Mouse (Mus musculus) heart, embryonic 16.5 days (tissue): Measurements from ENCODE around the gene Uaca. TPM values are rescaled to one million over a fixed set of nuclear protein-coding genes. Genes with fewer than 3 reads are reported as not detected.

ENCODE experiments used
- ATAC-seq: fragments of 200-750 bp; cut with Nextera tagmentation; replicated peaks from 2 replicates; pipeline ENCODE4 v1.8.0; 2017; ENCODE audit warnings: moderate number of reproducible peaks; ENCODE audit not compliant: insufficient read depth, low FRiP score; ENCODE audit errors: extremely low read depth
- H3K27ac ChIP-seq: fragments of 300-500 bp; sonication (generic); 2 replicates; pipeline ENCODE4 v1.5.1; 2014; ENCODE audit warnings: mild to moderate bottlenecking, low read length, control low read depth, moderate library complexity
- H3K27me3 ChIP-seq: fragments of 300-500 bp; sonication (generic); 2 replicates; pipeline ENCODE4 v1.6.1; 2014; ENCODE audit warnings: low read length, mixed read lengths; ENCODE audit not compliant: control insufficient read depth, insufficient read depth
- H3K36me3 ChIP-seq: fragments of 300-500 bp; sonication (generic); 2 replicates; pipeline ENCODE4 v1.6.1; 2014; ENCODE audit not compliant: control insufficient read depth, insufficient read depth
- H3K4me1 ChIP-seq: fragments of 300-500 bp; sonication (generic); 2 replicates; pipeline ENCODE4 v1.6.1; 2014; ENCODE audit warnings: low read length, mixed read lengths; ENCODE audit not compliant: control insufficient read depth, insufficient read depth
- H3K4me2 ChIP-seq: fragments of 300-500 bp; sonication (generic); 2 replicates; pipeline ENCODE4 v1.6.1; 2014; ENCODE audit warnings: low read depth, mild to moderate bottlenecking, control low read depth, low read length
- H3K4me3 ChIP-seq: fragments of 300-500 bp; sonication (generic); 2 replicates; pipeline ENCODE4 v1.5.1; 2014; ENCODE audit warnings: mild to moderate bottlenecking, control low read depth, low read length
- H3K9ac ChIP-seq: fragments of 300-500 bp; sonication (generic); 2 replicates; pipeline ENCODE4 v1.6.1; 2014; ENCODE audit warnings: low read length, control low read depth
- H3K9me3 ChIP-seq: fragments of 300-500 bp; sonication (generic); replicated peaks from 2 replicates; pipeline ENCODE4 v1.6.1; 2016; ENCODE audit warnings: low read length; ENCODE audit not compliant: control insufficient read depth
- WGBS: fragments of 180-500 bp; shearing (Covaris S2); extraction: QIAGEN DNeasy Blood & Tissue Kit; methylation state at CpG from one replicate; pipeline ENCODE4 v1.1.7; 2014; 5-methylcytosine and 5-hydroxymethylcytosine counted together
- polyA plus RNA-seq: library from polyadenylated mRNA; unstranded; fragments of >200 nt; fragmentation: Nextera tagmentation; extraction: Ambion mirVana; gene quantifications from 2 replicates; pipeline ENCODE4 v1.2.1, GENCODE M21; 2015

Gene Uaca
- polyA plus RNA-seq, 1 experiment from 2014 or later: 29.6 TPM

DNA sequence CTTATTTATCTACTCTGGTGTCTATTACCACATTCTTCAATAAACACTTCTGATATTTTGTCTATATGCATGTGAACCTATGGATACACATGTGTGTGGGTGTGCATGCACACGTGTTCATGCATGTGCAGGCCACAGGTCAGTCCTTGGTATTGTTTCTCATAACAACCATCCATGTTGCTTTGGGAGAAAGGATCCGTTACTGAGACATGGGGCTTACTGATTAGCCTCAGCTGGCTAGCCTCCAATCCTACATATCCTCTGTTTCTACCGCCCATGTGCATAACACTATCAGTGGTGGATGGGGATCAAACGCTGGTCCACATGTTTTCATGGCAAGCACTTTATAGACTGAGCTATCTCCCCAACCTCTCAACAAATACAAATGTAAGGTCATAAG, 126.9 kb downstream of the Uaca start:
- H3K27me3 ChIP-seq: no peaks in the 10 kb centered on the region; the same call in 1 of the 2 replicates
- no peaks in the 10 kb centered on the region for H3K36me3 ChIP-seq
- H3K4me3 ChIP-seq: no peak overlapping the region
- peaks cover 5% of the 10 kb centered on the region for H3K4me1 ChIP-seq
- H3K27ac ChIP-seq: no peak overlapping the region
- no peak overlapping the region for H3K4me2 ChIP-seq
- ATAC-seq: no peak
- H3K9ac ChIP-seq: no peak overlapping the region
- no peaks in the 10 kb centered on the region for H3K9me3 ChIP-seq
- WGBS: 65% methylated on average over 4 of the region's 4 CpGs

DNA sequence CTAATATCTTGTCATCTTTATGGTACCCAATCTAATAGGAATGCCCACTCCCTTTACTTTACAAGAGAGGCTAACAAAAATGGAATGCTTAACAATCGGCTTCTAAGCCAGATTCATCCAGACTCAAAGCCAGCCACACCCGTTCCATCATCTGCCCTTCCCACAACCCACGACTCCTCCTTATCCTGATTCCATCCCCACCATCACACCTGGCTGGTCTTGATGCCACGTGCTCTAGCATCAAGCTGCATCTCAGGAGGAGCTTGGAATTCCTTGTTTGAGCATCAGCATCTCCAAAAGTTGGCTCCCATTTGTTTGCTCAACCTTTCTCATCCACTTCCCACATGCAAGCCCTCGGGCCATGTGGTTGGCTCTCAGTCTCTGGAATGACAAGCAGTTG, 127.5 kb downstream of the Uaca start:
- ATAC-seq: no peak
- H3K9me3 ChIP-seq: no peaks in the 10 kb centered on the region
- H3K36me3 ChIP-seq: no peaks in the 10 kb centered on the region
- no peak overlapping the region for H3K4me2 ChIP-seq
- no peak overlapping the region for H3K9ac ChIP-seq
- H3K4me3 ChIP-seq: no peak overlapping the region
- 83% methylated on average over 5 of the region's 5 CpGs for WGBS
- H3K4me1 ChIP-seq: peaks cover 5% of the 10 kb centered on the region
- no peak overlapping the region for H3K27ac ChIP-seq
- no peaks in the 10 kb centered on the region; the same call in 1 of the 2 replicates for H3K27me3 ChIP-seq

DNA sequence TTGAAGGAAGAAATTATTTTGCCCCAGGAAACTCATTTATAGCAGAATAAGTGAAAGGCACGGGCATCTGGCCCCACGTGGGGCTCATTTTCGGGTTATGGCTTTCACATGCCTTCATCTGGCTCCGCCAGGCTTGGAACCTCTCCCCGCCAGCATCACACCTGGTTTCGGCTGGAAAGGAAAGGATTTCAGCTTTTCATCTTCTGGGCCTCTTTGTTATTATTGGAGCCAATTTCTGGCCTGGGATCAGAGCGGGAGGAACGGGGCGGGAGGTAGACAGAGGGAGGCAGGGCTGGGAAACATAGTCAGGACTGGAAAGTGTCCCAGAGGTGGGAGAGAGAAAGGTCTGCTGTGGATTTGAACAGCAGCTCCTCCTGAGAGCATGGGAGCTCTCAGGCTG, 132.0 kb downstream of the Uaca start:
- no peak overlapping the region for H3K4me2 ChIP-seq
- H3K4me3 ChIP-seq: no peak overlapping the region
- H3K27ac ChIP-seq: no peak overlapping the region
- WGBS: 68% methylated on average over 9 of the region's 9 CpGs
- no peaks in the 10 kb centered on the region; the same call in 1 of the 2 replicates for H3K27me3 ChIP-seq
- ATAC-seq: no peak
- H3K9me3 ChIP-seq: no peaks in the 10 kb centered on the region
- H3K36me3 ChIP-seq: no peaks in the 10 kb centered on the region
- H3K4me1 ChIP-seq: no peaks in the 10 kb centered on the region
- no peak overlapping the region for H3K9ac ChIP-seq

DNA sequence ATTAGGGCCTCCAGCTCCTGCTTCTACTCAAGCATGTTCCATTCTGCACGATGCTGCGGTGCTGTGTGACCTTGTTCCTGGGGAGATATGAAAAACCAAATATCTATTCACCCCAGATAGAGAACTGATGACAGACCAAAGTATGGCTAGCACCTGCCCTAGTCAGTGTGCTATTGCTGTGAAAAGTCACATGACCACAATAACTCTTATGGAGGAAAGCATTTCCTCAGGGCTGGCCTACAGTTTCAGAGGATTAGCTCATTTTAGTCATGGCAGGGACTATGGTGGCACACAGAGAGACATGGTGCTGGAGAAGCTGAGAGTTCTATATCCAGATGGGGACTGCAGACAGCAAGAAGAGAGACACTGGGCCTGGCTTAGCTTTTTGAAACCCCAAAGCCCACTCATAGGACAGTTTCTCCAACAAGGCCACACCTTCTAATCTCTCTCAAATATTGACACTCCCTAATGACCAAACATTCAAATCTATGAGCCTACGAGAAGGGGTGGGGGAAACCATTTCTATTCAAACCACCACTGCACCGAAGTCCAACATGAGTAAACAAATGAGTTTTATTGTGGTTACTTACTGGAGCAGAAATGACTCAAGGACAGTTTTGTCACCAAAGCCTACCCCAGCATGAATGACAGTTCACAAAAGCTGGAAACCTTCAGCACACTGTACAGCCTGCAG, 135.1 kb downstream of the Uaca start:
- Histone ChIP-seq H3K4me1 (no peaks in the 10 kb centered on the region), H3K36me3 (no peaks in the 10 kb centered on the region), H3K4me3 (no peak overlapping the region), H3K4me2 (no peak overlapping the region), H3K9me3 (no peaks in the 10 kb centered on the region), H3K9ac (no peak overlapping the region), H3K27me3 (no peaks in the 10 kb centered on the region; the same call in 1 of the 2 replicates), H3K27ac (no peak overlapping the region)
- 82% methylated on average over 4 of the region's 4 CpGs for WGBS
- no peak for ATAC-seq

Other genes with a start within 250 kb of the Uaca start
- 8.6 and 9.6 TPM in 2 replicates for gene Lrrc49, start 106.4 kb upstream of the Uaca start, polyA plus RNA-seq
- gene Larp6, start 81.6 kb upstream of the Uaca start, polyA plus RNA-seq: 0.68 and 0.84 TPM in 2 replicates